Mouse (Mus musculus): ENCODE measurements around the gene St14.
"Not testable (repeated sequence)": the region's sequence is repeated elsewhere in the genome, so short reads cannot be mapped to it uniquely, and the experiment has no call there.

St14 gene

DNA sequence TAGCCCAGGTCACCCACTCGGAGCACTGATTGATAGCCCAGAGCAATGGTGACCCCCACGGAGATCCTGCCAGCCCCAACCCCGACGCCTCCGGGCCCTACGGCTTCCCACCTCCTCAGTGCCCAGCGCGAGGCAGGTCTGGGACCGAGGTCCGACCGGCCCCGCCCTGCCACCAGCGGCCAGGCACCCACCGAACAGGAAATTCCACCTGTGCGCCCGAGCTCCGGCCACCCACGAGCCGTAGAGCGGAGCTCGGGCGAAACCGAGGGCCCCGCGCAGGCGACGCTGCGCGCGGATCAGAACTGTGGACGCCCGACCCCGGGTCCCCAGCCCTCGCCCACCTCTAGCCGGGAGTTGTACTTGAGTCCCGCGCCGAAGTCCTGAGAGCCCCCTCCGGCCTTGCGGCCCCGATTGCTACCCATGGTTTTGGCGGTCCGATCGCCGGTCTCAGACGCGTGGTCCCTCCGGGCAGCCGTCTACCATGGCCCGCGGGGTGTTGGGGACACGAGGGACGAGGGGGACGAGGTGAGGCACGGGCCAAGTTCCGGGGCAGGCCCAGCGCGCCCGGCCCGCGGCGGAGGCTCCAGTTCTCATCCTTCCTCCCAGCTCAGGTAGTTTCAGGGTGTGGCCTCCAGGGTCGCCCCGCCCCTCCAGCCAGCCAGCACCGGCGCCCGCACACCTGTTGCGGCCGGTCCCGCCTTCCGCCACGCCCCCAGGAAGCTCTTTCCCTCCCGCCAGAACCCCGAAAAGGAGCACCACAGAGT lies at the start of gene St14:
Gene St14, minus strand, starts transcription at position 649 of the 764 bp plus-strand sequence.
- peak; percentile 20 for DNase-seq (ENCODE audit: low spot score)

DNA sequence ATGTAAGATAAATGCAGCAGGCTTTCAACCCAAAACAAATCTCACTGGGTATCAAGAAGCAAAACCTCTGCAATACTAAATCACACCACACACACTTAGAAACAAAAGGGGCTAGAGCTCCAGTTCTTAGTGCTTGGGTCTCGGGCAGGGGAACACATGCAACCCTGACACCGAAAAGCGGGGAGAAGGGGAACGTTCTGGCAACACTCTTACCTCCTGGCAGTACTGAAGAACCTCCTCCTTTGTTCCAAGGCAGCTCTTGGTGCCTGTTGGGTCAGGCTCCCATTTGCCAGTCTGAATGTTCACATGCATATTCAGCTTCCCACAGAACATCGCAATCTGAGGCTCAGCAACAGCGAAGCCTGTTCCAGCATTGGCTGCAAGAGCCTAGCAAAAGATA lies 46.0 kb upstream of the St14 start:
- DNase-seq (ENCODE audit: low spot score): no peak

DNA sequence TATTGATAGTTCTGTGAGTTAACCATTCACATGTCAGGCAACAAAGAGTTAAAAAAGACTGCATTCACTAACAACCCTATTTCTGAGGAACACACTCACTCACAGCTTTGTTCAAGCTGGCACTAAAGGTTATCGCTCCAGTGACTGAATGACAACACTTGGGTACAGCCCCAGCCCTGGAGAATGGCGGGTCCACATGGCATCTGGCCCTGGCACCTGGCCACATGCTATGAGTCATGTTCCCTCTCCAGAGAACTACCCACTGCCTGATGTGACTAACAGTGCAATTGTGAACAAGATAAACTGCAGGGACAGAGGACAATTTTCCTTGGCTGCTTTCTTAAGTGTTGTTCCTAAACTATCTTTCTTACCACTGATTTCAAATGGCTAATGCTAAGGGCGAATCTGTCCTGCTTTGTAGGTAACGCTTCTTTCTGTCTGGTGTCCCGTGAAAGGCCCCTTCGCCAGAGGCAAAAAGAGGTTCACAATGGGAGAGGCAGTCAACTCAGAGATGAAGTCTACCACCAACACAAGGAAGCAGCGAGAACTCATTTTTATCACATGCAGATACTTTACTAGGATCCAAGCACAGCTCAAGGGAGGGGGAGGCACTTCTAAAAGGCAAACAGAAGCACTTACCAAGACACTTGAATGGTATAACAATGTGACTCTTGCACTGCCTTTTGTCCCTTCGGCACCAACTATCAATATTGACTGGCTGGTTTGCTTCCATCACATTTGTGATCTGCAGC lies 44.9 kb upstream of the St14 start:
- DNase-seq (ENCODE audit: low spot score): no peak

DNA sequence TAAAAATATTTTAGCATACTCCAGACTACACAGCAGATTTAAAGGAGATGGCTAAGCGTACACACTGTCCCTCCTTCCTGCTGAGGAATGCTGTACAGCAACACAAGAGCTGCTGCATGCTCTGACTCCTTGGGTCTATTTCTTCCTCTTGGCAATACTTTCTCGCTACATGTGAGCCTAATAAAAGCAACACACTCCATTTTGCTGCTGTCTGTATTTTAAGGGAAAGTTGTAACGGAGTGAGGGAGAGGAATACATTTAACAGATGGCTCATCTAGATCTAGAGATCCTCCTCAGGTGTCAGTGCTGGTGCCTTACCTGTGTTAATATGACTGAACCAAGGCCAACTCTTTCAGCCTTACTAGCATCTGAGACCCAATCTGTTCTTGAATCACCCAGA lies 44.3 kb upstream of the St14 start:
- DNase-seq (ENCODE audit: low spot score): no peak

DNA sequence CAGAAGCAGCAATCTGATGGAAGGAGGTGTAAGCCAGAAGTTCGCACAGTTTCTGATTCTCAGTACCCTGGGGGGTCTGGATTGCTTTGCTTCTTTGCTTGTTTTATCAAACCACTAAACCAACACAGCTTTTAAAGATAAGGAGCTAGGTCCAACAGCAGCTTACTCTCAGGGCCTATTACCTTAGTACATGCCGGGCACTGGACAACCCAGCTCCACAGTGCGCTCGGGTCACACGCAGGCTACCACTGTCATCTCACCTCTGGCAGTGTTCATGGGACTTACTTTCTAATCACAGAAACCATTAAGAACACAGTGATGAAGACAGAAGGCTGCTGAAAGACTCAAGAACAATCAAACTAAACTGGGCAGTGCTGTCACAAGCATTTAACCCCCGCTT lies 43.7 kb upstream of the St14 start:
- DNase-seq (ENCODE audit: low spot score): no peak

DNA sequence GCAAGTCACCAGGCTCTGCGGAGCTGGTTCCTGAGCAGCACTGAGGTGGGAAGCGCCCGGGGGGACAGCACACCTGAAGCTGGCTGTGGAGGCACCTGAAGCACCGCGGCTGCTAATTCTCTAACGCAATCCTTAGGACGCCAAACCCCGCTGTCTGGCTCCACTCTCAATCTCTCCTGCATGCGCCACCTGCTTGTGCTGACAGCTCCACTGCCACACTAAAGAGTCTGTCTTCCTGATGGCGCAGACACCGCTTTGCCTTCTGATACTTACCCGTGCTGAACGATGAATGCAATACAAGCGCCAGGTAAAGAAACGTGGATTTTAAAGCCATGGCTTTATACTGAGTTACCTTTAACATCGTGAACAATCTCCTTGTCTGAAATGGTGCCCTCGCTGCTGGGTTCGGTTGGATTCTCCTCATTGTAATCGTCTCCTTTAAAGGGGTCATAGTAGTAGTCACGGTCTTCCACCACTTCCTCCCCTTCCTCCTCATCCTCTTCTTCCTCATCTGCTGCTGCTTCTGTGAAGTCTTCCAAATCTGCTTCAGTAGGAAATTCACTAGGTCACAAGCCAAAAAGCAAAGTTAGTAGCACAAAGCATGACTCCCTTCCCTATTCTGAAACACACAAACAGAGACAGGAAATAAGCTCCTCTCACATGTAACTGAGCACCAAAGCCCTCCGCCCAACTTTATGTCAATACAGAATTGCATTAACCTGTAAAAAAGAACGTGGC lies 36.9 kb upstream of the St14 start:
- no peak for DNase-seq (ENCODE audit: low spot score)

GRCm38 (mm10) chr9:31167305-31167704 lies 35.7 kb upstream of the St14 start:
- no peak for DNase-seq (ENCODE audit: low spot score)

GRCm38 (mm10) chr9:31165505-31165904 lies 33.9 kb upstream of the St14 start:
- not testable (repeated sequence) for DNase-seq (ENCODE audit: low spot score)

DNA sequence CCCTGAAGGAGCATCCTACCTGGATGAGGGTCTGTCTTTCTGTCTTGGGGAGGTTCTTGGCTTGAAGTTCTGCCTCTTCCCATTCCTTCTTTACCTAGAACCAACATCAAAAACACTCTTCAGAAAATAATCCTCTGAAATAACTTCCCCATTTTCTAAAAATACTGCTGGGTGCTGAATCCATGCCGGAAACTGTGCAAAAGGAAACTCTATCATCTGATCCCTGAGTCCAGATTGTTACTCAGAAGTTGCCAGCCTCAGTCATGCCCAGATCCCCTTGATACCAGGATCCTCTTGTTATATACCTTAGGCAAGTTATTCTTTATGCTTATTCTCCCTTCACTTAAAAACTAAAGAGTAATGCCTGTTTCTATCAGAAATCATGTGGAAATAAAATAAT lies 31.7 kb upstream of the St14 start:
- DNase-seq (ENCODE audit: low spot score): no peak

DNA sequence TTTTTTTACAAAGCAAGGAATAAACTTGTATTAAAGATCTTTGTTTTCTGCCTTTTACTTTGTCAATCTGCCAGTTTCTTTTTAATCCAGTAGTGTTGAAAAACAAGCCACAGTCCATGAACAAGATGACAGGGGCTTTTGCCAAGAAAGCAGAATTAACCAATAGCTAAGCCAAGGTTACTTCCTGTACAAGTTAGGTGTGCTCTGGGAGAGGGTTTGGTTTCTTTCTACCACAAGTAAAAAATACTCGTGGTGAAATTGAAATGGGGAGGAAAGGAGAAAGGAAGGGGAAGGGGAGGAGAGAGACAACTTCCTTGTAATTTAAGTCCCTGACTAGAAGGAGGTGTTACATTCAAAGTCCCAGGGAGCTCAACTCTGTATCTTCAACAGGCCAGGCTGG lies 31.3 kb upstream of the St14 start:
- DNase-seq (ENCODE audit: low spot score): no peak

DNA sequence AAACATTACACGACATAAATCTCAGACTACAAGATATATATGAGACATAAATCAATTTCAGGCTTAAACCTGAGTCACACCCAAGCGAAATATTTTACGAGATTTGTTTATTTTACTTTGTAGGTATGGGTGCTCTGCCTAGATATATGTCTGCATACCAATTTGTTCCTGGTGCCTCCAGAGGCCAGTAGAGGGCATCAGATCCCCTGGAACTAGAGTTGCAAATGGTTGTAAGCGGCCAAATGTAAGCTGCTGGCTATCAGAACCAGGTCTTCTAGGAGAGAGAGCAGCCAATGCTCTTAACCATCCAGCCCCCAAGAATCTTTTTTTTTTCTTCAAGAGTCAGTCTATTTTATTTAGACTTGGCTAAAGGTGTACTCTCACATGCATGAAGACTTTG lies 28.3 kb upstream of the St14 start:
- DNase-seq (ENCODE audit: low spot score): no peak

GRCm38 (mm10) chr9:31156594-31156993 lies 24.9 kb upstream of the St14 start:
- no peak for DNase-seq (ENCODE audit: low spot score)

GRCm38 (mm10) chr9:31151050-31151449 lies 19.4 kb upstream of the St14 start:
- DNase-seq (ENCODE audit: low spot score): no peak

GRCm38 (mm10) chr9:31148135-31148534 lies 16.5 kb upstream of the St14 start:
- no peak for DNase-seq (ENCODE audit: low spot score)

- no peak for DNase-seq (ENCODE audit: low spot score)
These were observed 13.7 kb upstream of the St14 start for GRCm38 (mm10) chr9:31145272-31145925.

DNA sequence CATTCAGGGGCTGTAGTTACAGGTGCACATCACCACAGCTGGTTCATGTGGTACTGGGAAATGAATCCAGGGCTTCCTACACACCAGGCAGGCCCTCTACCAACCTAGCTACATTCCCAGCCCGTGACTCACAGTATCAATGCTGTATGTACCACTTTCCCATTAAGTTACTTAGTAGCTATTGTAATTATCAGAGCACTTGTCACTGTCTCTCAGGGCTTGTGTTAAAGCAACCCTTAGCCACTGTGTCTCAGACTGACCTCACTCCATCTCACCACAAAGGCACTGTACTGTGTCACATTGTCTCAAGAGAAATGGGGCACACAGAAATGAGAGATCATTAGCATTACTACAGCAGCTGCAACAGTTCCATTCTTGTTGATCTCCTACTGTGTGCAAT lies 11.3 kb upstream of the St14 start:
- DNase-seq (ENCODE audit: low spot score): no peak

DNA sequence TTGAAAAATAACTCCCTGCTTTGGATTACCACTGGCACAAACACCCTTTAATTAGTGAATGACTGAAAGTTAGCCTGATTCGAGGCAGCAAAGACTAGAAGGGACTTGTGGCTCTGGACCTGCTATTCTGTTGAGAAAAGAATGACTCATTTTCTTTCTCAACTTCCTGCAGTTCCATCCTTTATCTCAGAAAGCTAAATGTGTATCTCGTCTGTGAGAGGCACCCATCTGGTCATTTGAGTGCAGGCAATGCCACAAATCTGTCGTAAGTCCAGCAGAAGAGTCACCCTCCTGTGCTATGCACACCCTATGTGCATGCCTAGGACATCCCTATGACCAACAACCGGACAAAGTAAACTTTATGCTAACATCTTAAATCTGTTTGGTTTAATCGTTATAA lies 1.5 kb upstream of the St14 start:
- DNase-seq (ENCODE audit: low spot score): no peak

- DNase-seq (ENCODE audit: low spot score): peak; percentile 10
These were observed 1.1 kb downstream of the St14 start for GRCm38 (mm10) chr9:31130357-31131204.

DNA sequence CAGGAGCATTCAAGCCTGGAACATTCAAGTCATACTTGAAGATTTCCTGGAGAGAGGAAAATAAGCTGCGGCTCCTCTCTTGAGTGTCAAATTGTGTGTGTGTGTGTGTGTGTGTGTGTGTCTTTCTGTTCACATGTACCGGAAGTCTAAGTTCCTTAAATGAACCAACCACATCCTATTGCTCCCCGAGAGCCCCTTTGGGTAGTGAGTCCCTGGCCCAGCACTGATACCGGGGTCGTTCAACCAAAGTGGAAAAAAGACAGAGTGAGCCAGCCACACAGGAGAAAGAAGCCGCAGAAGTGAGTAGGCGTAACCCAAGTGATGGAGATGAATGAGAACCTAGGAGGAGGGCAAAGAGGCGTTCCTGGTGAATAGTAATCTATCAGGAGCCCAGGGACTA lies 1.7 kb downstream of the St14 start:
- DNase-seq (ENCODE audit: low spot score): peak; percentile 20

DNA sequence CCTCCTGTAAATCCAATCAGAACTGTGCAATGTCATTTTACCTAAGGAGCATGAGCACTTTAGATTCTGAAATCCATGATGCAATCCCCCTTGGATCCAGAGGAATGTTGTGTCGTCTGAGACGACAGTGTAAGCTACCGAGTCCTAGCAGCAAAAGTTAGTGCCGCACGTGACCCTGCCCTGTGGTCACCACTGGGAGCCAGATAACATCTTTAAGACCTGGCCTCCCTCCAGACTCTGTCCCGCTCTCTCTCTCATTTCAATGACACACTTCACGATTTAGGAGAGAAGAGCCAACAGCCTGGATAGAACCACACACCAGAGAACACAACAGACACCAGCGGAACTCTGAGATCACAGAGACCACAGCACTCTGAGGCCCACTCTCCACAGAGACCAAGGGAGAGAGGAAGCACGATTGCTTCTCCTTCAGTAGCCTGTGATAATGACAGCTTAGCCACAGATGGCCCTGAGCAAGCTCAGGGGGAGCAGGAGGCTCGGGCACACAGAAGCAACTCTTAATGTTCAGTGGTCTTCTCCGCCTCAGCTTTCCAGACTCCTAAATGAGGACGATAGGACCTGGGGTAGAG lies 3.7 kb downstream of the St14 start:
- no peak for DNase-seq (ENCODE audit: low spot score)

- DNase-seq (ENCODE audit: low spot score): no peak
These were observed 5.6 kb downstream of the St14 start for GRCm38 (mm10) chr9:31126079-31126478.
